17 mouse cellular contexts compared by ENCODE assay signal in the genomic region with DNA sequence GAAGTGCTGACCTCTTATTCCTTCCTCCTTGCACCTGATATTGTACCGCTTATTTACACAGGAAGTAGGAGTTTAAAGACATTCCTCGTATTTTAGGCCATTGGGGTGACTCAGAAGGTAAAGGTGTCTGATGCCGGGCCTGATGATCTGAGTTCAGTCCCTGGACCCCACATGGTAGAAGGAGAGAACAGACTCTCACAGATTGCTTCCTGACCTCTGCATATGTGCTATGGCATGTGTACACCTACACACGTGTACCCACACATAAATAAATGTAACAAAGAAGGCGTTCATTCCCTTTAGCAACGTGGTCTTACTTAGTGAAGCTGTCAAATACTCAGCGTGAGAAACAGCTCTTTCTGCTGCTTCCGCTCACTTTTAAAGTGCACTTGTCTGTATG.
DNase-seq lines count a peak whose midpoint lies in the region; ATAC-seq and TF ChIP-seq lines count a peak whose summit lies in the region.
"Had no signal": no experiment of that assay in that cellular context is flagged by ENCODE, and none has a peak within 500 bp of the region (broad histone marks: within the 10 kb centered on the region; RNA-seq: fewer than 3 reads in every experiment).

No protein-coding gene starts in this region.

- DNase-seq in liver, embryonic 11.5 days (ENCODE audit: low spot score) = no peak
- DNase-seq in embryonic facial prominence, embryonic 10.5 days (ENCODE audit: low spot score) = no peak
- no peak for DNase-seq in cerebellum, adult 9-10 months
- DNase-seq in hindbrain, postnatal 0 days (ENCODE audit: low spot score) = no peak
- DNase-seq: adrenal gland, postnatal 10 days; cerebellum, adult 11-12 months; cerebellum, adult 9-11 months; cerebellum, postnatal 36 days; forebrain, postnatal 0 days; gastrocnemius, adult 2 months; gastrocnemius, postnatal 25 days had no signal

- whole genome bisulfite sequencing in liver, embryonic 11.5 days = 67% methylated on average over 8 of the region's 8 CpGs
- 67% methylated on average over 8 of the region's 8 CpGs for WGBS in liver, embryonic 12.5 days (ENCODE audit: insufficient replicate concordance)
- 65% methylated on average over 8 of the region's 8 CpGs for WGBS in embryonic facial prominence, embryonic 10.5 days
- 43% methylated on average over 8 of the region's 8 CpGs for WGBS in intestine, embryonic 16.5 days
- WGBS in stomach, embryonic 15.5 days = 41% methylated on average over 8 of the region's 8 CpGs
- 79% methylated on average over 8 of the region's 8 CpGs for WGBS in hindbrain, postnatal 0 days

- no peak for TF ChIP-seq CTCF in hindbrain, postnatal 0 days (IDR thresholded peaks at IDR 0.05; ENCODE audit: low read depth)

- H3K27me3 ChIP-seq in liver, embryonic 11.5 days (replicated peaks; ENCODE audit: control insufficient read depth, insufficient read depth, low read length) = no peaks in the 10 kb centered on the region
- no peaks in the 10 kb centered on the region for H3K27me3 ChIP-seq in liver, embryonic 12.5 days (replicated peaks)
- no peaks in the 10 kb centered on the region for H3K27me3 ChIP-seq in embryonic facial prominence, embryonic 10.5 days (replicated peaks; ENCODE audit: low read depth, poor library complexity, severe bottlenecking)
- no peaks in the 10 kb centered on the region for H3K27me3 ChIP-seq in intestine, embryonic 16.5 days (replicated peaks; ENCODE audit: control insufficient read depth, insufficient read depth, low read length)
- no peaks in the 10 kb centered on the region for H3K27me3 ChIP-seq in stomach, embryonic 15.5 days (replicated peaks)
- H3K27me3 ChIP-seq in hindbrain, postnatal 0 days (ENCODE audit: insufficient read depth, low read length) = no peaks in the 10 kb centered on the region
- H3K27me3 ChIP-seq: forebrain, embryonic 13.5 days; heart, embryonic 12.5 days had no signal

- H3K4me3 ChIP-seq in liver, embryonic 11.5 days (ENCODE audit: low read depth, low read length) = no peak overlapping the region
- H3K4me3 ChIP-seq in liver, embryonic 12.5 days = no peak overlapping the region
- no peak overlapping the region for H3K4me3 ChIP-seq in embryonic facial prominence, embryonic 10.5 days
- no peak overlapping the region for H3K4me3 ChIP-seq in intestine, embryonic 16.5 days (ENCODE audit: low read length)
- no peak overlapping the region for H3K4me3 ChIP-seq in stomach, embryonic 15.5 days (replicated peaks)
- no peak overlapping the region for H3K4me3 ChIP-seq in hindbrain, postnatal 0 days (ENCODE audit: low read length)
- H3K4me3 ChIP-seq: forebrain, embryonic 13.5 days; gastrocnemius, adult 2 months; heart, embryonic 12.5 days; hindbrain, embryonic 10.5 days had no signal

- ATAC-seq in liver, embryonic 11.5 days (replicated peaks; ENCODE audit: low FRiP score) = no peak
- ATAC-seq in liver, embryonic 12.5 days = no peak
- peak; percentile 13; the same call in 1 of the 2 replicates for ATAC-seq in intestine, embryonic 16.5 days
- peak; percentile 23; the same call in 1 of the 2 replicates for ATAC-seq in stomach, embryonic 15.5 days (ENCODE audit: insufficient read depth, low FRiP score, low read depth)
- ATAC-seq in hindbrain, postnatal 0 days = no peak
- ATAC-seq: forebrain, embryonic 13.5 days; forebrain, postnatal 0 days had no signal

- H3K4me2 ChIP-seq in liver, embryonic 11.5 days = no peak overlapping the region
- H3K4me2 ChIP-seq in liver, embryonic 12.5 days = no peak overlapping the region
- H3K4me2 ChIP-seq in intestine, embryonic 16.5 days (ENCODE audit: low read depth, low read length) = no peak overlapping the region
- no peak overlapping the region for H3K4me2 ChIP-seq in stomach, embryonic 15.5 days
- no peak overlapping the region for H3K4me2 ChIP-seq in hindbrain, postnatal 0 days (ENCODE audit: low read depth, low read length)
- H3K4me2 ChIP-seq: forebrain, embryonic 13.5 days; heart, embryonic 12.5 days had no signal

- H3K27ac ChIP-seq in liver, embryonic 11.5 days (ENCODE audit: low read depth, low read length) = peak overlapping the region; percentile 7; the same call in 1 of the 2 replicates
- no peak overlapping the region for H3K27ac ChIP-seq in liver, embryonic 12.5 days
- H3K27ac ChIP-seq in embryonic facial prominence, embryonic 10.5 days (replicated peaks) = 0 out of 2 replicates have a peak overlapping the region, but pooled peaks have one; percentile 31
- no peak overlapping the region for H3K27ac ChIP-seq in intestine, embryonic 16.5 days (ENCODE audit: low read length)
- no peak overlapping the region for H3K27ac ChIP-seq in stomach, embryonic 15.5 days
- no peak overlapping the region for H3K27ac ChIP-seq in hindbrain, postnatal 0 days
- H3K27ac ChIP-seq: forebrain, embryonic 13.5 days; gastrocnemius, adult 2 months; hindbrain, embryonic 10.5 days had no signal

- no peak overlapping the region for H3K9ac ChIP-seq in liver, embryonic 11.5 days (ENCODE audit: low read depth, low read length)
- no peak overlapping the region for H3K9ac ChIP-seq in liver, embryonic 12.5 days
- H3K9ac ChIP-seq in intestine, embryonic 16.5 days (ENCODE audit: low read depth, low read length) = no peak overlapping the region
- no peak overlapping the region for H3K9ac ChIP-seq in stomach, embryonic 15.5 days
- no peak overlapping the region for H3K9ac ChIP-seq in hindbrain, postnatal 0 days (replicated peaks; ENCODE audit: low read length)
- H3K9ac ChIP-seq: forebrain, embryonic 13.5 days; forebrain, postnatal 0 days; heart, embryonic 12.5 days had no signal

- no peaks in the 10 kb centered on the region for H3K36me3 ChIP-seq in liver, embryonic 11.5 days (ENCODE audit: control insufficient read depth, insufficient read depth, low read length)
- H3K36me3 ChIP-seq in liver, embryonic 12.5 days = 0 out of 2 replicates have a peak, but pooled peaks cover 3% of the 10 kb centered on the region
- no peaks in the 10 kb centered on the region for H3K36me3 ChIP-seq in embryonic facial prominence, embryonic 10.5 days (replicated peaks)
- H3K36me3 ChIP-seq in intestine, embryonic 16.5 days (ENCODE audit: control insufficient read depth, insufficient read depth, low read length) = no peaks in the 10 kb centered on the region
- H3K36me3 ChIP-seq in stomach, embryonic 15.5 days = no peaks in the 10 kb centered on the region
- H3K36me3 ChIP-seq in hindbrain, postnatal 0 days (ENCODE audit: insufficient read depth, low read length) = no peaks in the 10 kb centered on the region
- H3K36me3 ChIP-seq: heart, embryonic 12.5 days; hindbrain, embryonic 10.5 days had no signal

- no peaks in the 10 kb centered on the region for H3K9me3 ChIP-seq in liver, embryonic 11.5 days (ENCODE audit: control insufficient read depth, low read length)
- H3K9me3 ChIP-seq in liver, embryonic 12.5 days (replicated peaks) = no peaks in the 10 kb centered on the region
- H3K9me3 ChIP-seq in embryonic facial prominence, embryonic 10.5 days = no peaks in the 10 kb centered on the region
- H3K9me3 ChIP-seq in intestine, embryonic 16.5 days (ENCODE audit: control insufficient read depth, low read length) = no peaks in the 10 kb centered on the region
- no peaks in the 10 kb centered on the region for H3K9me3 ChIP-seq in stomach, embryonic 15.5 days
- H3K9me3 ChIP-seq in hindbrain, postnatal 0 days (ENCODE audit: low read length) = no peaks in the 10 kb centered on the region
- H3K9me3 ChIP-seq: forebrain, embryonic 13.5 days; heart, embryonic 12.5 days; hindbrain, embryonic 10.5 days had no signal

- H3K4me1 ChIP-seq in liver, embryonic 11.5 days (replicated peaks; ENCODE audit: control insufficient read depth, insufficient read depth, low read length) = peaks cover 11% of the 10 kb centered on the region
- H3K4me1 ChIP-seq in liver, embryonic 12.5 days = peaks cover 8% of the 10 kb centered on the region
- peaks cover 43% of the 10 kb centered on the region for H3K4me1 ChIP-seq in embryonic facial prominence, embryonic 10.5 days
- H3K4me1 ChIP-seq in intestine, embryonic 16.5 days (ENCODE audit: control insufficient read depth, insufficient read depth, low read length) = peaks cover 6% of the 10 kb centered on the region; the same call in 1 of the 2 replicates
- no peaks in the 10 kb centered on the region for H3K4me1 ChIP-seq in stomach, embryonic 15.5 days
- no peaks in the 10 kb centered on the region for H3K4me1 ChIP-seq in hindbrain, postnatal 0 days (ENCODE audit: insufficient read depth, low read length)

Comparison
In these comparisons a context has a peak if more than half of its experiments do, and no peak if none do; other contexts are left out.
1. H3K27ac ChIP-seq: peak in liver, embryonic 11.5 days (single experiment) and embryonic facial prominence, embryonic 10.5 days (single experiment); none in liver, embryonic 12.5 days (single experiment), intestine, embryonic 16.5 days (single experiment), stomach, embryonic 15.5 days (single experiment) and hindbrain, postnatal 0 days (single experiment).
2. ATAC-seq: peak in intestine, embryonic 16.5 days (single experiment) and stomach, embryonic 15.5 days (single experiment); none in liver, embryonic 11.5 days (single experiment), liver, embryonic 12.5 days (single experiment) and hindbrain, postnatal 0 days (single experiment).